Mouse (Mus musculus) hindbrain, embryonic 16.5 days (tissue): ENCODE measurements at regions not wholly inside any gene's neighbourhood (a gene's known extent, or its start where the extent isn't known, plus 50 kb on each side); places are given as distances from the start of the nearest gene placed in this dataset.

Source experiments
- ATAC-seq: fragments of 200-750 bp; cut with Nextera tagmentation; 2 replicates; pipeline ENCODE4 v1.8.0; 2017; ENCODE audit warnings: moderate TSS enrichment, moderate library complexity
- H3K27ac ChIP-seq: fragments of 300-500 bp; sonication (generic); 2 replicates; pipeline ENCODE4 v1.5.1; 2014; ENCODE audit warnings: low read depth, mild to moderate bottlenecking, control low read depth, low read length, moderate library complexity
- H3K27me3 ChIP-seq: fragments of 300-500 bp; sonication (generic); replicated peaks from 2 replicates; pipeline ENCODE4 v1.6.1; 2014; ENCODE audit warnings: low read length; ENCODE audit not compliant: control insufficient read depth, insufficient read depth
- H3K36me3 ChIP-seq: fragments of 300-500 bp; sonication (generic); 2 replicates; pipeline ENCODE4 v1.6.1; 2014; ENCODE audit warnings: mild to moderate bottlenecking, low read length, moderate library complexity, mixed read lengths; ENCODE audit not compliant: control insufficient read depth, insufficient read depth
- H3K4me1 ChIP-seq: fragments of 300-500 bp; sonication (generic); 2 replicates; pipeline ENCODE4 v1.6.1; 2014; ENCODE audit warnings: low read depth, low read length; ENCODE audit not compliant: control insufficient read depth, insufficient read depth
- H3K4me2 ChIP-seq: fragments of 300-500 bp; sonication (generic); 2 replicates; pipeline ENCODE4 v1.6.1; 2014; ENCODE audit warnings: mild to moderate bottlenecking, low read length, control low read depth, moderate library complexity
- H3K4me3 ChIP-seq: fragments of 300-500 bp; sonication (generic); 2 replicates; pipeline ENCODE4 v1.5.1; 2014; ENCODE audit warnings: mild to moderate bottlenecking, low read length, control low read depth, moderate library complexity
- H3K9ac ChIP-seq: fragments of 300-500 bp; sonication (generic); 2 replicates; pipeline ENCODE4 v1.6.1; 2014; ENCODE audit warnings: low read depth, mild to moderate bottlenecking, control low read depth, low read length, moderate library complexity
- H3K9me3 ChIP-seq: fragments of 300-500 bp; sonication (generic); 2 replicates; pipeline ENCODE4 v1.6.1; 2014; ENCODE audit warnings: mild to moderate bottlenecking, low read length, moderate library complexity; ENCODE audit not compliant: control insufficient read depth
- WGBS: fragments of 180-500 bp; shearing (Covaris S2); extraction: QIAGEN DNeasy Blood & Tissue Kit; methylation state at CpG from one replicate; pipeline ENCODE4 v1.1.7; 2014; 5-methylcytosine and 5-hydroxymethylcytosine counted together

GRCm38 (mm10) chr4:131363030-131363429, 418.8 kb downstream of the Matn1 start:
- Histone ChIP-seq H3K36me3 (no peaks in the 10 kb centered on the region), H3K9ac (no peak overlapping the region), H3K9me3 (no peaks in the 10 kb centered on the region), H3K4me2 (no peak overlapping the region), H3K27ac (no peak overlapping the region), H3K4me1 (no peaks in the 10 kb centered on the region), H3K4me3 (no peak overlapping the region), H3K27me3 (no peaks in the 10 kb centered on the region)
- 57% methylated on average over 1 of the region's 1 CpGs for WGBS
- ATAC-seq = no peak

GRCm38 (mm10) chr4:131364671-131365252, 420.6 kb downstream of the Matn1 start:
- no peak for ATAC-seq
- H3K9ac ChIP-seq = no peak overlapping the region
- no peaks in the 10 kb centered on the region for H3K27me3 ChIP-seq
- no peaks in the 10 kb centered on the region for H3K36me3 ChIP-seq
- H3K4me3 ChIP-seq = no peak overlapping the region
- H3K4me1 ChIP-seq = no peaks in the 10 kb centered on the region
- no peak overlapping the region for H3K27ac ChIP-seq
- 27% methylated on average over 6 of the region's 6 CpGs for WGBS
- H3K4me2 ChIP-seq = no peak overlapping the region
- H3K9me3 ChIP-seq = no peaks in the 10 kb centered on the region

DNA sequence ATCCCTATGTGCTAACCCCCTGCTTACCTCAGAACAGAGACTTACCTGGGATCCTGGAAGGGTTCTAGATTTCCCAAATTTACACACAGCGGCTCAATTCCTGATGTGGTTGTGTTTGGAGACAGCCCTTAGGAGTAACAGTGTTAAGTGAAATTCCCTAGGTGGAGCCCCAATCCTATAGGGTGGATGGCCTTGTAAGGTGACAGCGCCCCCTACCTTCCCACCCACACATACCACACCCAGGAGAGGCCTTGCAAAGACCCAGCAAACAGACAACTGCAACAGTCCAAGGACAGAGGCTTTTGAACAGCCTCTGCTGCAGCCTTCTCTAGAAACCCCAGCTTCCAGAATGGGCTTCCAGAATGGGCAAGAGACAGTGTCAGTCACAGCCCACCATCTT, 421.8 kb downstream of the Matn1 start:
- no peaks in the 10 kb centered on the region for H3K9me3 ChIP-seq
- no peak overlapping the region for H3K9ac ChIP-seq
- H3K27me3 ChIP-seq = no peaks in the 10 kb centered on the region
- H3K36me3 ChIP-seq = no peaks in the 10 kb centered on the region
- H3K4me2 ChIP-seq = no peak overlapping the region
- no peak overlapping the region for H3K27ac ChIP-seq
- H3K4me1 ChIP-seq = no peaks in the 10 kb centered on the region
- WGBS = 54% methylated on average over 2 of the region's 2 CpGs
- ATAC-seq = no peak
- H3K4me3 ChIP-seq = no peak overlapping the region

- Histone ChIP-seq H3K9ac (no peak overlapping the region), H3K27me3 (no peaks in the 10 kb centered on the region), H3K27ac (no peak overlapping the region), H3K9me3 (no peaks in the 10 kb centered on the region), H3K4me2 (no peak overlapping the region), H3K36me3 (no peaks in the 10 kb centered on the region), H3K4me3 (no peak overlapping the region), H3K4me1 (no peaks in the 10 kb centered on the region)
- WGBS = 69% methylated on average over 1 of the region's 1 CpGs
- no peak for ATAC-seq
Observed at GRCm38 (mm10) chr4:131366656-131367055, 422.5 kb downstream of the Matn1 start.

- Histone ChIP-seq H3K9me3 (no peaks in the 10 kb centered on the region), H3K4me3 (no peak overlapping the region), H3K27ac (no peak overlapping the region), H3K4me2 (no peak overlapping the region), H3K27me3 (no peaks in the 10 kb centered on the region), H3K36me3 (no peaks in the 10 kb centered on the region), H3K9ac (no peak overlapping the region), H3K4me1 (no peaks in the 10 kb centered on the region)
- ATAC-seq = no peak
- WGBS = 92% methylated on average over 16 of the region's 16 CpGs
Observed at GRCm38 (mm10) chr4:131372517-131372916, 428.3 kb downstream of the Matn1 start.

- 85% methylated on average over 3 of the region's 3 CpGs for WGBS
- no peak overlapping the region for H3K9ac ChIP-seq
- H3K9me3 ChIP-seq = no peaks in the 10 kb centered on the region
- H3K27ac ChIP-seq = no peak overlapping the region
- no peak overlapping the region for H3K4me3 ChIP-seq
- no peaks in the 10 kb centered on the region for H3K27me3 ChIP-seq
- H3K36me3 ChIP-seq = no peaks in the 10 kb centered on the region
- H3K4me1 ChIP-seq = no peaks in the 10 kb centered on the region
- ATAC-seq = no peak
- no peak overlapping the region for H3K4me2 ChIP-seq
Observed at GRCm38 (mm10) chr4:131373172-131373571, 429.0 kb downstream of the Matn1 start.

DNA sequence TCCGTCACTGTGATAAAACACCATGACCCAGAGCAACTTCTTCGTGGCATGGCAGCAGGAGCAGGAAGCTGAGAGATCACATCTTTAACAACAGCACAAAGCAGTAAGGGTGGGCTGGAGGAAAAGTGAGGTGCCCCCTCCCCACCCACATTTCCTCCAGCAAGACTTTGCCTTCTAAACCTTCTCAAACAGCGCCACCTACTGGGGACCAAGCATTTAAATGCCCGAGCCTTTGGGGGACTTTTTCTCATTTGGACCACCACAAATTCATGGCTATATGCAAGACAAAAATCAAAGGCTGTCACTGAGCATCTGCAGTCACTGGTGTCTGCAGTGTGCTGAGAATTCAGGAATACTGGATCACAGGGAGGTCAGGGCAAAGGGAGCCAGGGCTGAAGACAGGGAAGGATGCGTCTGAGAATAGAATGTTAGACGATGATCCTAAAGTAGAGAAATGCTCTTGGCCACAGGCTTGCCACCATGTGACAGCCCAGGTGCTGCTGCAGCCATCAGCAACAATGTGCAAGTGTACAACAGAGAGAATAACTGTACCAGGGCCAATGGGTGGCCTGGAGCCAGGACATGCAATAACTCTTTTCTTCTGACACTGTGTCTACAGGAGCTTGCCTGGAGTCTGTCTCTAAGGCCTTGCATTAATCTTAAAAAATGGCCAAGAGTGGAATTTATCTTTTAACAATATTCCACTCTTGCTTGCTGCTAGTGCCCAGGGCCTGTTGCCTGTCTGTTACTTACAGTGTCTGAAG, 430.5 kb downstream of the Matn1 start:
- no peaks in the 10 kb centered on the region for H3K27me3 ChIP-seq
- 82% methylated on average over 6 of the region's 6 CpGs for WGBS
- no peaks in the 10 kb centered on the region for H3K9me3 ChIP-seq
- no peaks in the 10 kb centered on the region for H3K4me1 ChIP-seq
- no peak overlapping the region for H3K9ac ChIP-seq
- H3K27ac ChIP-seq = no peak overlapping the region
- H3K4me2 ChIP-seq = no peak overlapping the region
- H3K4me3 ChIP-seq = no peak overlapping the region
- no peaks in the 10 kb centered on the region for H3K36me3 ChIP-seq
- ATAC-seq = no peak

GRCm38 (mm10) chr4:131381063-131381462, 436.9 kb downstream of the Matn1 start:
- H3K27ac ChIP-seq = no peak overlapping the region
- no peak for ATAC-seq
- H3K9me3 ChIP-seq = no peaks in the 10 kb centered on the region
- WGBS = 62% methylated on average over 9 of the region's 9 CpGs
- no peak overlapping the region for H3K4me3 ChIP-seq
- H3K9ac ChIP-seq = no peak overlapping the region
- no peaks in the 10 kb centered on the region for H3K27me3 ChIP-seq
- no peaks in the 10 kb centered on the region for H3K36me3 ChIP-seq
- H3K4me1 ChIP-seq = no peaks in the 10 kb centered on the region
- H3K4me2 ChIP-seq = no peak overlapping the region

DNA sequence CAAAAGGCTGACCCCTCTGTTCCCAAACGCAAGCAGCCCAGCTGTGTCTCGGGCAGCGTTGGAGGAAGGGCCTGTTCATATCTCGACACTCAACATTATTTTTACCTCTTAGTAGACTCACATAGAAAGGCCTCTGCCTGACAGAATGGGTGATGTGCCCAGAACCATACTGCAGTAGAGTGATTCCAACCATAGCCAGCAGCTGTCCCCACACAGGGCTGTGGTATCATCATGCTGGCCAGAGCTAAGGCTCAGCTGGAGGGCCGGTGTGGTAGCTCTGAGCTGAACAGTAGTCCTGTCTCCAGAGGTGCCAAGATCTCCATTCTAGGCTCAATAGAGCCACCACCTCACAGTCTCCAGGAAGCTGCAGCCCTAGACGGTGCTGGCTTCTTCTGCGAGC, 437.3 kb downstream of the Matn1 start:
- Histone ChIP-seq H3K27ac (no peak overlapping the region), H3K4me1 (no peaks in the 10 kb centered on the region), H3K4me3 (no peak overlapping the region), H3K9me3 (no peaks in the 10 kb centered on the region), H3K9ac (no peak overlapping the region), H3K36me3 (no peaks in the 10 kb centered on the region), H3K4me2 (no peak overlapping the region), H3K27me3 (no peaks in the 10 kb centered on the region)
- 73% methylated on average over 7 of the region's 7 CpGs for whole genome bisulfite sequencing
- ATAC-seq = no peak
